Mouse (Mus musculus) adrenal gland (tissue): ENCODE data around the gene Pitx3.
"Not testable (repeated sequence)": the region's sequence is repeated elsewhere in the genome, so short reads cannot be mapped to it uniquely, and the experiment has no call there.

ENCODE experiments used
- intact Hi-C: fragments of 180-260 bp; cut with DNase I; formaldehyde crosslinking; loops from one replicate; pipeline ENCODE4 v1.15.1; 2025

Pitx3 gene

GRCm38 (mm10) chr19:46132577-46132976 lies 15.5 kb downstream of the Pitx3 start:
- intact Hi-C loops, result no loop called here

- intact Hi-C loops, result no loop called here
Measured at GRCm38 (mm10) chr19:46131694-46132525, 16.2 kb downstream of the Pitx3 start, which contains the start of gene Elovl3. Gene Elovl3 (plus strand): TSS chr19:46131897.

DNA sequence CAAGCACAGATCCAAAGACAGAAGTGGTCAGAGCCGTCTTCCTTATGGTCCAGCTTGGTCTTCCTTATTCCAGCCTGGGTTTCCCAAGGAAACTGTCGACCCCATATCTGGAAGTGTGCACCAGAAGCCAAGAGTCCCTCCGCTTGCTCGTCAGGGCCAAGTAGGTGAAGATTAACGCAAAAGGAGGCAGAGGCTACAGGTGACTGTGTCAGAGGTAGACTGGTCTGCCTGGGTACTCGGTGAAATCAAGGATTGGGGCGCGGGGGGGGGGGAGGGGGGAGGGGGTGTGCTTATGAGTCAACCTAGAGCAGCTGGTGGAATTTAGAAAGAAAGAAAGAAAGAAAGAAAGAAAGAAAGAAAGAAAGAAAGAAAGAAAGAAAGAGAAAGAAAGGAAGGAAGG lies 16.8 kb downstream of the Pitx3 start:
- intact Hi-C loops, result no loop called here

DNA sequence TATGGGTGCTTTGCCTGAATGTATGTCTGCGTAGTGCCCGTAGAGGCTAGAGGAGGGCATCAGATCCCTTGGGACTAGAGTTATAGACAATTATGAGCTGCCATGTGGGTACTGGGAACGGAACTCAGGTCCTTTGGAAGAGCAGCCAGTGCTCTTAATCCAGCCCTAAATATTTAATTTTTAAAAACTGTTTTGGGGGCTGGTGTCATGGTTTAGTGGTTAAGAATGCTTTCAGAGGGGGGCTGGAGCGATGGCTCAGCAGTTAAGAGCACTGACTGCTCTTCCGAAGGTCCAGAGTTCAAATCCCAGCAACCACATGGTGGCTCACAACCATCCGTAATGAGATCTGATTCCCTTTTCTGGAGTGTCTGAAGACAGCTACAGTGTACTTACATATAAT lies 18.4 kb downstream of the Pitx3 start:
- intact Hi-C loops, result not testable (repeated sequence)

DNA sequence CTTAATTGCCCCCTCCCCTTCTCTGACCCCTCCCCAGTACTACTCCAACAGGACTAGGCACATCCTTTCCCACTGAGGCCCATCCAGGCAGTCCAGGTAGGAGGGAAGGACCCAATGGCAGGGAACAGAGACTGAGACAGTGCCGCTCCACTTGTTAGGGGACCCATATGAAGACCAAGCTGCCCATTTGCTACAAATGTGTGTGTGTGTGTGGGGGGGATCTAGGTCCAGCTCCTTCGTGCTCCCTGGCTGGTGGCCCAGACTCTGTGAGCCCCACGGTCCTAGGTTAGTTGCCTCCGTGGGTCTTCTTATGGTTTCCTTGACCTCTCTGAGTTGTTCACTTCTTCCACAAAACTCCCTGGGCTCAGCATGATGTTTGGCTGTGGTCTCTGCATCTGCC lies 21.8 kb downstream of the Pitx3 start:
- intact Hi-C loops, result no loop called here

DNA sequence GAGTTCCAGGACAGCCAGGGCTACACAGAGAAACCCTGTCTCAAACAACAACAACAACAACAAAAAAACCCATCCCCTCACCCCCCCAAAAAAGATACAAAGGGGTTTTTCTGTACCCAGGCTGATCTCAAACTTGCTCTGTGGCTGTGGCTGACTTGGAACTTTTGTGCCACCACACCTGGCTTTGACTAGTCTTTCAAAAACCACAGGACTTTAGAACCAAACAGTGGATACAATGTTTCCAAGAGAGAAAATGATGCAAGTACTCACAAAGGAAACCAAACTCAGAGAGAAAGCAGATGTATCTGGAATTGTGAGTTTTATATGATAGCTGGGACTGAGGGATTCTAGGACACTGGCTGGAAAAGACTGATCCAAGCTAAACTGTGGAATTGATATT lies 23.5 kb downstream of the Pitx3 start:
- intact Hi-C loops, result no loop called here

- intact Hi-C loops, result no loop called here
Measured at GRCm38 (mm10) chr19:46123876-46124275, 24.2 kb downstream of the Pitx3 start.

DNA sequence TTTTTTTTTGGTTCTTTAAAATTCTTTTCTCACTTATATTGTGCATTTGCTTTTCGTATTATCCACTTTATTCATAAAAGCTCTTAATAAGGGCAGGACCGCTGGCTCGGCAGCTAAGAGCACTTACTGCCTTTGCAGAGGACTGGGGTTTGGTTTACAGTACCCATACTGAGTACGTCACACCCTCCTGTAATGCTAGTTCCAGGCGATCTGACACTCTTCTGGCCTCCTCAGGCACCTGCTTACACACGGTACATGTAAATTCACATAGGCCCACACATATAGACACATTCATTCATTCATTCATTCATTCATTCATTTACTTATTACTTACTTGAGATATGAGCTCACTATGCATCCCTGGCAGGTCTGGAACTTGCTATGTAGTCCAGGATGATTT lies 27.3 kb downstream of the Pitx3 start:
- intact Hi-C loops, result no loop called here

- intact Hi-C loops, result no loop called here
Measured at GRCm38 (mm10) chr19:46119458-46119857, 28.7 kb downstream of the Pitx3 start.

DNA sequence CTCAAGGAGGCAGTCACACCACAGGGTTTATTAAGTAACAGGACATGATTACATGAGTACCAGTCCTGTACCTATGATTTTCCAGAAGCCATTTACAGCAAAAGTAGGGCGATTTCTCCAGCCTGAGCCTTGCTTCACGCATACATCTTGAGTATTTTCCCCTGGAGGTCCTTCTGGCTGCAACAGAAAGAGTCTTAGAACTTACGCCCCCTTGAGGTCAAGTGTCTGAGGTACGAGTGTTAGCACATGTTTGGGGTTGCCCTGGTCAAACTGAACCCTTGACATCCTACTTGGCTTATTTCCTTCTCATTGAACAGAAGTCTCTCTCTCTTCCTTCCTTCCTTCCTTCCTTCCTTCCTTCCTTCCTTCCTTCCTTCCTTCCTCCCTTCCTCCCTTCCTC lies 33.5 kb downstream of the Pitx3 start:
- intact Hi-C loops, result no loop called here

DNA sequence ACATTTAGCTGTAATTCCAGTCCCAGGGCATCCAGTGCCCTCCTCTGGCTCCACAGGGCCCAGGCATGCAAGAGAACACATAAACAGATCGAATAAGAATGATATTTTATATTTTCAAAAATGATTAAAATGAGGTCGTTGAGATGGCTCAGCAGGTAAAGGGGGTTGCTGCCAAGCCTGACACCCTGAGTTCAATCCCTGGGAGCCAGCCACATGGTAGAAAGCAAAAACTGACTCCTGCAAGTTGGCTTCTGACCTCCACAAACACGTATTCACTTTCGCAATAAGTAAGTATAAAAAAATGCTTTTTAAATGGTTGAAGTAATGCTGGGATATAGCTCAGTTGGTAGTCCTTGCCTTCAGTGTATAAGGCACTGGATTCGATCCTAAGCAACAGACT lies 37.3 kb downstream of the Pitx3 start:
- intact Hi-C loops, result no loop called here

DNA sequence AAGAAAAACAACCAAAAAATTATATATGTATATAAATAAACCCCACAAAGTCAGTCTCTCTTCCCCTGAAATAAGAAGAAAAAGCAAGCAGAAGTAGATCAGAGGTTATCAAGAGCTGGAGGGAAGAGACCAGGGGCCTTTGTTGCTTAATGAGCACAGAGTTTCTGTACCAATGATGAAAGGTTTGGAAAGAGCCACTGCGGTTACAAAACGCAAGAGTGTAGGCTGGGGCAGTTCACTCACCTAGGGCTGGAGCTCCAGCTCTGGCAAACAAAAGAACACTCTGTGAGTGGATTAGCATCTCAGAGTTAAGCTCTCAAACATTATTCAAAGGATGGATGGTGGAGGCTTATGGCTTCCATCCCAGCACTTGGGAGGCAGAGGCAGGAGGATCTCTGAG lies 37.9 kb downstream of the Pitx3 start:
- intact Hi-C loops, result no loop called here

GRCm38 (mm10) chr19:46104187-46104557 lies 44.0 kb downstream of the Pitx3 start:
- intact Hi-C loops, result no loop called here

GRCm38 (mm10) chr19:46103437-46104186 lies 44.5 kb downstream of the Pitx3 start:
- intact Hi-C loops, result no loop called here

- intact Hi-C loops, result no loop called here
Measured at GRCm38 (mm10) chr19:46099561-46099960, 48.6 kb downstream of the Pitx3 start.

GRCm38 (mm10) chr19:46096396-46096795 lies 51.7 kb downstream of the Pitx3 start:
- intact Hi-C loops, result no loop called here

DNA sequence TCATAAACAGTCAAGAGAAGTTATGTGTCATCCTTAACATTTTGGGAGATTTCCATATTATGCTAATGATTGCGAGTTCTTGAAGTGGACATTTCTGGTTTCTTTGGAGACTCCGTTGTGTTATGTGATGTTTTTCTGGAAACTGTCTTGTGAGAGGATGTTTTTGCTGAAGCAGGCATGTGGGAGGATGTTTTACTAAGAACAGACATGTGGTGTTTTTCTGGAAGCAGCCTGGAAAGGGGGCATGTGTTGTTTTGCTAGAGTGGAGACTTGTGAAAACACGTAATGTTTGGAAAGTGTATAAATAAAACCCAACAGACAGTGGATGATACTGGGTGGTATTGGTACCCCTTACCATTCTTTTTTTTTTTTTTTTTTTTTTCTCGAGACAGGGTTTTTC lies 52.8 kb downstream of the Pitx3 start:
- intact Hi-C loops, result no loop called here

- intact Hi-C loops, result no loop called here
Measured at GRCm38 (mm10) chr19:46094144-46094543, 54.0 kb downstream of the Pitx3 start.

DNA sequence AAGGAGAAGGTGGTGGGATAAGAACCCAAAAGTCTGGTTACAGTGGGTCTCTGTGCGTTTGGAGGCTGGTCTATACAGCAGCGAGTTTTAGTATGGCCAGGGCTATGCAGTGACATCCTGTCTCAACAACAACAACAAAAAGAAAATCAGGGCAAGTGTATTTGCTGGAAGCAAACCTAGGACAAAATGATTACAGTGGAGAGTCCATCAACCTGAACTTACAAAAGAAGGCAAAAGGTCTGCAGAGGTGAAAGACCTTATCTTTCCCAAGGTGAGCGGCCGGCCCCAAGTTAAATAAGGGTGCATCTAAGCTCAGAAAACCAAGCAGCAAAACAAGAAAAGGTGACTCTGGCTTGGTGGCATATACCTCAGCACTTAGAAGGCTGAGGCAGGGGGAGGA lies 56.5 kb downstream of the Pitx3 start:
- intact Hi-C loops, result no loop called here

DNA sequence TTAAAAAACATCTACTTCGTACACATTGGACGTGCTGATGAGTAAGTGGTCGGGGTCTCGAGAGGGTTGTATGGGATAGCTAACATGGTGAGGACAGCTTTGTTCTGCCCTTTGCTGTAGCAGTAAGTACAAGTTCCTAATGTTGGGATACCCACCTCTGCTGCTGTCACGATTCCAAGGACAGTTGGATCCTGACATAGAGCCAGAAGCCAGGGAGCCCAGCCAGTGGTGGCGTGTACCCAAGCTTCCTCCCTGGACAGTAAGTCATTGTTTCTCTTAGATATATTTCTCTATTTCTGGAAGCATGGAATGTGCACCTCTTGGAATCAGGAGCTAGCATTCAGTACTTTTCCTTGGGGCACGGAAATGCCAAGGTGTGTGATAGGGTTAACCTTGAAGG lies 60.3 kb downstream of the Pitx3 start:
- intact Hi-C loops, result no loop called here

DNA sequence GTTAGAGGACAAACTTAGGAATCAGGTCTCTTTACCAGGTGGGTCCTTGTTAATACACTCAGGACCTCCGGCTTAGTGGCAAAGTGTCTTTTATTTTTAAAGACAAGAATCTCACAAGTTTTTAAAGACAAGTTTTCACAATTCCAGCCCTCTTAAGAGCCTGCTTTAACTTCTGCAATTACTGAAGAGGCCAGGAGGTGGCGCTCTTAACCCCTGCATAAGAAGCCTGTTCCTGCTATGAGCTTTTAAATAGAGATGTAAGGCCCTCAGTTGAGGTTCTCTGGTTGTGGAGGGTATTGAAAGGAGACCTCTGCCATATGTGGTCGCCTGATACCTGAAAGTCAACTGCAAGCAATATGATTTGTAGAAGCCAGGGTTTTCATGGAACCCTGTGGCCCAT lies 61.8 kb downstream of the Pitx3 start:
- intact Hi-C loops, result no loop called here
